Mouse (Mus musculus) embryonic facial prominence, embryonic 10.5 days (tissue): Measurements from ENCODE around the gene Vat1. TPM values are rescaled to one million over a fixed set of nuclear protein-coding genes. Genes with fewer than 3 reads are reported as not detected.
A peak's percentile ranks its signal among the peaks of the same experiment; 100 is the strongest.
"Not testable (repeated sequence)": the region's sequence is repeated elsewhere in the genome, so short reads cannot be mapped to it uniquely, and the experiment has no call there.

Source experiments
- DNase-seq: peaks from one replicate; pipeline ENCODE4 v3.0.0-alpha.2; 2017; ENCODE audit warnings: low spot score
- H3K27ac ChIP-seq: fragments of 300-500 bp; sonication (generic); replicated peaks from 2 replicates; pipeline ENCODE4 v1.5.1; 2016; ENCODE audit warnings: mild to moderate bottlenecking
- H3K27me3 ChIP-seq: fragments of 300-500 bp; sonication (generic); replicated peaks from 2 replicates; pipeline ENCODE4 v1.6.1; 2016; ENCODE audit warnings: low read depth, mild to moderate bottlenecking; ENCODE audit not compliant: poor library complexity, severe bottlenecking
- H3K36me3 ChIP-seq: fragments of 300-500 bp; sonication (generic); replicated peaks from 2 replicates; pipeline ENCODE4 v1.6.1; 2016; ENCODE audit warnings: mild to moderate bottlenecking, moderate library complexity
- H3K4me1 ChIP-seq: fragments of 300-500 bp; sonication (generic); 2 replicates; pipeline ENCODE4 v1.6.1; 2016
- H3K4me3 ChIP-seq: fragments of 300-500 bp; sonication (generic); 2 replicates; pipeline ENCODE4 v1.5.1; 2016; ENCODE audit warnings: mild to moderate bottlenecking, moderate library complexity
- H3K9me3 ChIP-seq: fragments of 300-500 bp; sonication (generic); 2 replicates; pipeline ENCODE4 v1.6.1; 2016; ENCODE audit warnings: mild to moderate bottlenecking
- WGBS: fragments of 180-500 bp; shearing (Covaris S2); methylation state at CpG from one replicate; pipeline ENCODE4 v1.1.7; 2016; 5-methylcytosine and 5-hydroxymethylcytosine counted together
- polyA plus RNA-seq: library from polyadenylated mRNA; unstranded; fragments of >200 nt; fragmentation: Nextera tagmentation; extraction: Ambion mirVana; gene quantifications from 2 replicates; pipeline ENCODE4 v1.2.1, GENCODE M21; 2016

Gene Vat1
- polyA plus RNA-seq, 1 experiment from 2014 or later = 21.3 TPM

DNA sequence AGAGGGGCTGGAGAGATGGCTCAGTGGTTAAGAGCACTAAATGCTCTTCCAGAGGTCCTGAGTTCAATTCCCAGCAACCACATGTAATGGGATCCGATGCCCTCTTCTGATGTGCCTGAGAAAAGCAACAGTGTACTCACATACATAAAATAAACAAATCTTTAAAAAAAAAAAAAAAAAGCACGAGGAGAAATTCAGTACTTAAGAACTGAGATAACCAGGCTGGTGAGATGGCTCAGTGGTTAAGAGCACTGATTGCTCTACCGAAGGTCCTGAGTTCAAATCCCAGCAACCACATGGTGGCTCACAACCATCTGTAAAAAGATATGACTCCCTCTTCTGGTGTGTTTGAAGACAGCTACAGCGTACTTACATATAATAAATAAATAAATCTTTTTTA is 16.4 kb downstream of the Vat1 start:
- DNase-seq, H3K9me3 ChIP-seq, H3K27ac ChIP-seq, H3K4me3 ChIP-seq, H3K27me3 ChIP-seq: not testable (repeated sequence)
- Histone ChIP-seq H3K4me1 (peaks cover 13% of the 10 kb centered on the region), H3K36me3 (peaks cover 21% of the 10 kb centered on the region)
- 91% methylated on average over 4 of the region's 4 CpGs for WGBS

DNA sequence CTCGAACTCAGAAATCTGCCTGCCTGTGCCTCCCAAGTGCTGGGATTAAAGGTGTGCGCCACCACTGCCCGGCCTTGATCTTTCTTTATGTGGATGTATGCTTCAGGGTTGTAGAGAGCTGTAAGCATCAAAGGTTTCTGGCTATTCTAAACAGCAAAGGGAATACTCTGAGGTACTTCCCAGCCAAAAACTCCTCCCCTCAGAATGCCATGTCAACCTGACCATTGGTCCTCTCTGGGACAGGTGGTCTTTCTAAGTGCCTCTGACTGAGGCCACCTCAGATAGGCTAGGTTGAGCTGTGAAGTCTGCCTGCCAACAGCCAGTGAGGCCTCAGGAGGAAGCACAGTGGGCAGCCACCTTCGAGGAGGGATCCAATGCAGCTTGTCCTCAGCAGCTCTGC is 17.1 kb downstream of the Vat1 start:
- no peak for DNase-seq
- WGBS = 82% methylated on average over 4 of the region's 4 CpGs
- no peaks in the 10 kb centered on the region for H3K9me3 ChIP-seq
- peak overlapping the region; percentile 37; the same call in 1 of the 2 replicates for H3K4me3 ChIP-seq
- H3K27ac ChIP-seq = no peak overlapping the region
- peaks cover 28% of the 10 kb centered on the region for H3K36me3 ChIP-seq
- no peaks in the 10 kb centered on the region for H3K27me3 ChIP-seq
- H3K4me1 ChIP-seq = peaks cover 17% of the 10 kb centered on the region

DNA sequence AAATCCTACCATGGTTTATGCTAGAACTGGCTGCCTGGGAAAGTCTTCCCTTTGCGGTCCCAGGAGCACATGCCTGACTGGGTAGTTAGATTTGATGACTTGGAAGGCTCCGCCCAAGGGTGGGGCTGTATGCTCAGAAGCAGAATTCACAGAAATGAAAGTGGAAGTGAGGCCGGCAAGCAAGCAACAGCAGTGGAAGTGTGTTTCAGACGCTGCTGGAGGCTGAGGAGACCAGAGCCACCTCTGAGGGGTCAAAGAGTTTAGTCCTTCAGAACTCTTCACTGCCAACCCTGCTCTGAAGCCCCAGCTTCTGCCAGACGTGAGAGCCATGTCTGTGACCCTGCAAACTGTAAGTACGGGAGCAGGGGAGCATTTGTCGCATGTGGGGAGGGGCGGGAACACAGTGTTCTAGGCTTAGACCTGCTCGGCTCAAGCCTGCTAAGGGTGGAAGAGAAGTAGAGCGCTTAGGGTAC is 17.7 kb downstream of the Vat1 start, which contains the start of gene Ifi35:
Gene Ifi35, plus strand, starts transcription at position 134 of the 473 bp plus-strand sequence.
- WGBS = 37% methylated on average over 10 of the region's 10 CpGs
- Histone ChIP-seq H3K4me1 (peaks cover 23% of the 10 kb centered on the region), H3K27me3 (no peaks in the 10 kb centered on the region), H3K36me3 (peaks cover 34% of the 10 kb centered on the region), H3K9me3 (no peaks in the 10 kb centered on the region), H3K4me3 (peak within 1 kb of the TSS; percentile 37), H3K27ac (0 out of 2 replicates have a peak within 1 kb of the TSS, but pooled peaks have one; percentile 15)
- DNase-seq = no peak

DNA sequence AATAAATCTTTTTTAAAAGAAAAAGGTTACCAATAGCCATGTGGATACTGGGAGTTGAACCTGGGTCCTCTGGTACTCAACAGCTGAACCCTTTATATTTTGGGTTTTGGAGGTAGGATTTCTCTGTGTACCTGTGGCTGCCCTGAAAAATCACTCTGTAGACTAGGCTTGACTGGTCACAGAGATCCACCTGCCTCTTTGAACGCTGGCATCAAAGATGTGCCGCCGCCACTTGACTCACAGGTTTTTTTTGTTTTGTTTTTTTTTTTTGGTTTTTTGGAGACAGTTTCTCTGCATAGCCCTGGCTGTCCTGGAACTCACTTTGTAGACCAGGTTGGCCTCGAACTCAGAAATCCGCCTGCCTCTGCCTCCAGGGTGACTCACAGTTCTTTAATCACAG is 18.2 kb downstream of the Vat1 start:
- Histone ChIP-seq H3K27me3 (no peaks in the 10 kb centered on the region), H3K4me1 (peaks cover 26% of the 10 kb centered on the region), H3K4me3 (no peak overlapping the region), H3K9me3 (no peaks in the 10 kb centered on the region), H3K36me3 (peaks cover 39% of the 10 kb centered on the region), H3K27ac (no peak overlapping the region)
- no peak for DNase-seq
- WGBS = 89% methylated on average over 5 of the region's 5 CpGs

DNA sequence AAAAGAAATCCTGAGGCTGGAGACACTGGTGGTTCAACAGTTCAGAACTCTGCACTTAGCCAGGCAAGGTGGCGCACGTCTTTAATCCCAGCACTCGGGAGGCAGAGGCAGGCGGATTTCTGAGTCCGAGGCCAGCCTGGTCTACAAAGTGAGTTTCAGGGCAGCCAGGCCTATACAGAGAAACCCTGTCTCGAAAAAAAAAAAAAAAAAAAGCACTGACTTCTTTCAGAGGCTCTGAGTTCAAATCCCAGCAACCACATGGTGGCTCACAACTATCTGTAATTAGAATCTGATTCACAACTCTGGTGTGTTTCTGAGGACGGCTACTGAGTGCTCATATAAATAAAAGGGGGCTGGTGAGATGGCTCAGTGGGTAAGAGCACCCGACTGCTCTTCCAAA is 19.2 kb downstream of the Vat1 start:
- Histone ChIP-seq H3K36me3 (peaks cover 39% of the 10 kb centered on the region), H3K4me1 (peaks cover 26% of the 10 kb centered on the region)
- not testable (repeated sequence) for DNase-seq, H3K9me3 ChIP-seq, H3K4me3 ChIP-seq, H3K27me3 ChIP-seq, H3K27ac ChIP-seq
- 93% methylated on average over 8 of the region's 8 CpGs for WGBS

DNA sequence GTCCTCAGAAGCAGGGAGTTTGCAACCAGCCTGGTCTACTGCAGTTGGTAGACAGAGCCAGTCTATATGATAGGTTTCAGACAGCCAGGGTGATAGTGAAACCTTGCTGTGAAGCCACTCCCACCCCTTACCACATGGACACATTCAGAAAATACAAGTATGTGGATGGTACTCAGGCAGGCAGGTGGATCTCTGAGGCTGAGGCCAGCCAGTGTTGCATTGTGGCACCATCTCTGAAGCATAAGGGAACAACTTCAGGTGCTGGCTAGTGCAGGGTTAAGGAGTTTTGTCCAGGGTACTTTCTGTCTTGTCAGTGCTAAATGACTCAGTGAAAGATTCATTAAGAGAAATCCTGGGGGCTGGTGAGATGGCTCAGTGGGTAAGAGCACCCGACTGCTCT is 19.7 kb downstream of the Vat1 start:
- DNase-seq = no peak
- Histone ChIP-seq H3K4me1 (peaks cover 26% of the 10 kb centered on the region), H3K36me3 (peaks cover 39% of the 10 kb centered on the region), H3K4me3 (no peak overlapping the region), H3K27ac (no peak overlapping the region), H3K27me3 (no peaks in the 10 kb centered on the region), H3K9me3 (no peaks in the 10 kb centered on the region)
- WGBS = 82% methylated on average over 1 of the region's 1 CpGs

DNA sequence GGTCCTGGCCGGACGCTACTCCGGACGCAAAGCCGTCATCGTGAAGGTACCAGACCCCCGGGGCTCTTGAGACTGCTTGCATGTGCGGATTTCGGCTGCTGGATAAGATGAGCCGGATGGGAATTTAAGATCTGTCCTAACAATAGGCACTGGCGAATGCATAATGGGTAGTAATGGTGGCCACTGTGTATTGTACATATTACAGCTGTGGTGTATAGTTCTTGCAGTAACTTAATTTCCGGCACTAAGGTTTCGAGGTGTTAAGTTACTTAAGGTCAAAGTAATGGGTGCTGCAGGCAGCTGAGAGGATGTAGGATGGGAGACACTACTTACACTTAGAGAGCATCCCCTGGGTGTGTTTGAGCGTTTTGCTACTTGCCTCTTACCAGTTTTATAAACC is 23.3 kb downstream of the Vat1 start:
- H3K36me3 ChIP-seq = peaks cover 39% of the 10 kb centered on the region
- H3K27ac ChIP-seq = peak overlapping the region; percentile 98
- H3K9me3 ChIP-seq = no peaks in the 10 kb centered on the region
- peak overlapping the region; percentile 90 for H3K4me3 ChIP-seq
- H3K27me3 ChIP-seq = no peaks in the 10 kb centered on the region
- no peak for DNase-seq
- H3K4me1 ChIP-seq = peaks cover 20% of the 10 kb centered on the region
- WGBS = 2% methylated on average over 14 of the region's 14 CpGs

DNA sequence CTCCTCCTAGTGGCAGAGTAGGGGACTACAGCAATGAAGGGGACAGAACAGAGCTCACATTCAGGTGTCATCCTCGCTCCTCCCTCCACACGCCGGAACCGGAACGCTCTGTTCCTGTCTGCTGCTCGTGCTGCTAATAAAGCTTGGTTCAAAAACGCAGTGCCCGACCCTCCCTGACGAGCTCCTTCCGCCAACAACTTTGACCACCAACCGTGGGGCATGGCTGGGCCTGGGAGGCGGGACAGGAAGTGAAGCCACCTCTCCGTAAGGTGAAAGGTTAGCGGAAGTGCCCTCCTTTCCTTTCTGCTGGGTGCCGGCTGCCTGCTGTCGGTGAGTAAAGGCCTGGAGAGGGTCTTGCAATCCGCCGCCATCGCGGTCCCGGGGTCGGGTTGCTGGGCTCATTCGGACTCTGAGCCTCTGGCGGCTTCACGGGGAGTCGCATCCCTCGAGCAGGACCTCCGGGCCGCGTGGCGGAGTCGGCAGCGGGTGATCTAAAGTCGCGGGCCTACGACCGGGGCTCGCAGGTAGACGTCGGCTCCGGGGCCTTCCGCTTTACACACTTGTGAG is 23.8 kb downstream of the Vat1 start, which contains the start of gene Rpl27:
Gene Rpl27, plus strand, starts transcription at position 172 of the 567 bp plus-strand sequence.
- Histone ChIP-seq H3K36me3 (peaks cover 39% of the 10 kb centered on the region), H3K4me3 (peak within 1 kb of the TSS; percentile 90), H3K4me1 (peaks cover 20% of the 10 kb centered on the region), H3K27ac (peak within 1 kb of the TSS; percentile 98), H3K9me3 (no peaks in the 10 kb centered on the region), H3K27me3 (no peaks in the 10 kb centered on the region)
- DNase-seq = peak; percentile 99
- under 1% methylated on average over 42 of the region's 42 CpGs for WGBS

DNA sequence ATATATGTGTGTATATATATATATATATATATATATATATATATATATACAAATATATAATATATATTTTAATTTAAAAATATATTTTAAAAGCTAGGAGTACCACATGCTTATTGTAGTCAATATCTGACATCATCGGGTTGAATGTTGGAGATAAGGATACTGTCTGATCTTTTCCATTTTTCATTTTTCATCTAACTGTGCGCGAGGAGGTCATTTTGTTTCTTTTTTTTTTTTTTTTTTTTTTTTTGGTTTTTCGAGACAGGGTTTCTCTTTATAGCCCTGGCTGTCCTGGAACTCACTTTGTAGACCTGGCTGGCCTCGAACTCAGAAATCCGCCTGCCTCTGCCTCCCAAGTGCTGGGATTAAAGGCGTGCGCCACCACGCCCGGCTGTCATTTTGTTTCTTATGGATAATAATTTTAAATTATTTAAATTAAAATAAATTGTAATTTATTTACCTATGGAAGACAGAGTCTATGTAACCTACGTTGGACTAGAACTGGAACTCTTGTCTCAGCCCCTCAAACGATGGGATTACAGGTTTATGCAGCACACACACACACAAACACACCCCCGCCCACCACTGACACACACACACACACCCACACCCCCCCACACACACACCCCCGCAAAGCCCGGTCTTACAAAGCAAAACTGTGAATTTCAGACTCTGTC is 24.4 kb downstream of the Vat1 start:
- H3K36me3 ChIP-seq = peaks cover 34% of the 10 kb centered on the region
- DNase-seq, H3K9me3 ChIP-seq, H3K27me3 ChIP-seq: not testable (repeated sequence)
- WGBS = 40% methylated on average over 15 of the region's 15 CpGs
- peaks cover 20% of the 10 kb centered on the region for H3K4me1 ChIP-seq
- H3K27ac ChIP-seq = peak overlapping the region; percentile 78
- H3K4me3 ChIP-seq = peak overlapping the region; percentile 90

DNA sequence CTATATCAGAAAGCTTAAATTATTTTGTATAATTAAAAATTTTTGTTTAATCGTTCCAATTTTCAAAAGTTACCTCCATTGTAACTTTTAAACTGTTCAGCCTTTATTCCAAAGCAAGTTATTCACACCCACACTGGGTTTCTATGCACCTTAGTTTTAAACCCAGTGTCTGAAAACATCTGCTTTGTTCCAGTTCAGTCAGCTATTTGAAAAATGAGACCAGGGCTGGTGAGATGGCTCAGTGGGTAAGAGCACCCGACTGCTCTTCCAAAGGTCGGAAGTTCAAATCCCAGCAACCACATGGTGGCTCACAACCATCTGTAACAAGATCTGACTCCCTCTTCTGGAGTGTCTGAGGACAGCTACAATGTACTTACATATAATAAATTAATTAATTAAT is 28.0 kb downstream of the Vat1 start:
- 51% methylated on average over 3 of the region's 3 CpGs for WGBS
- DNase-seq, H3K4me1 ChIP-seq, H3K9me3 ChIP-seq, H3K27ac ChIP-seq, H3K27me3 ChIP-seq, H3K4me3 ChIP-seq: not testable (repeated sequence)
- peaks cover 33% of the 10 kb centered on the region for H3K36me3 ChIP-seq

DNA sequence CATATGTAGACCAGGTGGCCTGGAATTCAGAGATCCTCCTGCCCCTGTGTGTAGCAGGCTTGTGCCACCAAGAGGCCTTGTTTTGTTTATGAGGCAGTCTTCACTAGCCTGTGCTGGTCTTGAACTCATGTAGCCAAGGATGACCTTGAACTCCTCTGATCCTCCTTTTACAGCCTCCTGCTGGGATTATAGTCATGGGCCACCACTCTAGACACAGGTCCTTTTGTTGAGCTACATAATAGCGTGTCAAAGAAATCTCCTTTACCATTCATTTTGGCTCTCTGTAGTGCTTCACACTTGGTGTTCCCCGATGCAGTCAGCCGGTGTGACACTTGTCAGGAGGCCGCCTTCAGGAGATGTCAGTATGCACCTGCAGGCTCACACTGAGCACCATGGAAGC is 29.1 kb downstream of the Vat1 start:
- Histone ChIP-seq H3K27ac (no peak overlapping the region), H3K27me3 (no peaks in the 10 kb centered on the region), H3K9me3 (no peaks in the 10 kb centered on the region), H3K4me3 (no peak overlapping the region), H3K36me3 (peaks cover 40% of the 10 kb centered on the region), H3K4me1 (no peaks in the 10 kb centered on the region)
- no peak for DNase-seq
- 75% methylated on average over 4 of the region's 4 CpGs for WGBS

DNA sequence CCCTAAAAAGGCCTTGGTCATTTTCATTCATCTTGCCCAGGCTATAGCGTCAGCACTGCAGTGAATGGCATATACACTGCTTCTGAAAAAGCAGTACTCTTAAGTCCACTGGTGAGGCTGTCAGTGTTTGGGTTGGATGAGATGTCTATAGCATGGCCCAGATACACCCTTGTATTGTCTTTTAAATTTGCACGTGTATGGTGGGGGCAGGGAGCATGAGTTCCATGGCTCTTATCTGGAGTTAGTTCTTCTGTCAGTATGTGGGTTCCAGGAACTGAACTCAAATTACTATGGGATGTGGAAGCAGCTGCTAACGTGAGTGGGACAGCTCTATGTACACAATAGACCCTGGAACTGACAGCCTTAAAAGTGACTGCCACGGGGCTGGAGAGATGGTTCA is 30.2 kb downstream of the Vat1 start:
- Histone ChIP-seq H3K4me3 (no peak overlapping the region), H3K4me1 (no peaks in the 10 kb centered on the region), H3K27me3 (no peaks in the 10 kb centered on the region), H3K36me3 (peaks cover 51% of the 10 kb centered on the region), H3K9me3 (no peaks in the 10 kb centered on the region), H3K27ac (no peak overlapping the region)
- DNase-seq = no peak
- WGBS = 88% methylated on average over 4 of the region's 4 CpGs

DNA sequence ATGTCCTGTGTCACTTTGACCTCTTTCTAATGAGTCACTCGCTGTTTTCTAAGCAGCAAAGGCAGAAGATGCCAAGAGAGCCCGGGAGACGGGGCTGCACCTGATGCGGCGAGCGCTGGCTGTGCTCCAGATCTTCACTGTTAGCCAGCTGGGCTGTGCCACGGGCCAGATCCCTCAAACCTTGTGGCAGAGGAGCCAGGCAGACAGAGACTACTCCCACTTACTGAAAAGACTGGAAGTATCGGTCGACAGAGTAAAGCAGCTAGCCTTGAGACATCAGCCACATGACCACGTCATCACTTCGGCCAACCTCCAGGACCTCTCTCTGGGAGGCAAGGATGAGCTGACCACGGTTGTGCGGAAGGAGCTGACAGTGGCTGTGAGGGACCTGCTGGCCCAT is 32.6 kb downstream of the Vat1 start:
- H3K4me3 ChIP-seq = no peak overlapping the region
- H3K36me3 ChIP-seq = peaks cover 69% of the 10 kb centered on the region
- no peak overlapping the region for H3K27ac ChIP-seq
- H3K27me3 ChIP-seq = no peaks in the 10 kb centered on the region
- no peaks in the 10 kb centered on the region for H3K4me1 ChIP-seq
- no peaks in the 10 kb centered on the region for H3K9me3 ChIP-seq
- DNase-seq = no peak
- 92% methylated on average over 13 of the region's 13 CpGs for WGBS
